Mouse (Mus musculus): Measurements from ENCODE around the gene Sox14.

The Sox14 gene

GRCm38 (mm10) chr9:99875618-99876372, at the start of gene Sox14:
Sox14 (minus strand) TSS chr9:99876170.
- no peak for DNase-seq

GRCm38 (mm10) chr9:99879311-99879710, 3.3 kb upstream of the Sox14 start:
- no peak for DNase-seq

DNA sequence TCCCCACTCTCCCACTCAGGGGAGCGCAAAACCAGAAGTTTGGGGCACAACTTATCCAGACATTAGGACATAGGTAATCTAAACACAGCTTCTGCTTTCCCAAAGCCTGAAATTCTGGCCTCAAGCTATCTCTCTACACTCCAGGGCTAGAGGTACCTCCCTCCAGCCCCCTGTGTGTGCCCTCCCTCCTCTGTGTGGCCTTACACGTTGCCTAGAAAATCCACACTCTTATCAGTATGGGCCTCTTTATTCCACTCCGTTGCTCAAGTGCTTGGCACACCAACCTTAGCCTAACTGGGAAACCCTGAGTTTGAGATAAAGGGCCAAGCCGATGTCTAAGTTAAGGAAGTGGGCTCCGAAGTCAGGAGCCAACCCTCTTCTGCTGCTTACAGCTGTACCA, 2.6 kb upstream of the Sox14 start:
- DNase-seq: no peak

DNA sequence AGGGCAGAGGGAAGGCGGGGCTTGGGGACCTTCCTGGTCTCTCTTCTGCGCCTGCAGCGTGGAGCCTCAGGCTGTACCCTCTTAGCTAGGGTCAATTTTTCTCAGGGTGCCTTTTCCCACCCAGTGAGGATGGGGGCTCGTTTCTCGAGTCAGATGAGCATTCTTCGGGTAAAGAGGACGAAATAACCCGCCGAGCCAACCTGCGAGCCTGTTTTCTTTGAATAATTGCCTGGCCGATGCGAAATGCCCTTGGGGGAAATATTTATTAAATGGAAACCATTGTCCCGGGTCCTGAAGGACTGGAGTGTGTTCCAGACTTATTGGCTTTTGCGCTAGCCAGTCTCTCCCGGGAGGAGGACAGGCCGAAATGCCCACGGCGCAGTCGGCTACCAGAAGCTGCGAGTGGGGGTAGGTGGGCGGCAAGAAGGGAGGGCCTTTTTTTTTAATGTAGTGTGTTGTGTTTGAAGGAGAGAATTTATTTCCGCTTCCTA, 1.1 kb upstream of the Sox14 start:
- no peak for DNase-seq

- no peak for DNase-seq
These were observed 544 bp upstream of the Sox14 start for GRCm38 (mm10) chr9:99876373-99877055.

DNA sequence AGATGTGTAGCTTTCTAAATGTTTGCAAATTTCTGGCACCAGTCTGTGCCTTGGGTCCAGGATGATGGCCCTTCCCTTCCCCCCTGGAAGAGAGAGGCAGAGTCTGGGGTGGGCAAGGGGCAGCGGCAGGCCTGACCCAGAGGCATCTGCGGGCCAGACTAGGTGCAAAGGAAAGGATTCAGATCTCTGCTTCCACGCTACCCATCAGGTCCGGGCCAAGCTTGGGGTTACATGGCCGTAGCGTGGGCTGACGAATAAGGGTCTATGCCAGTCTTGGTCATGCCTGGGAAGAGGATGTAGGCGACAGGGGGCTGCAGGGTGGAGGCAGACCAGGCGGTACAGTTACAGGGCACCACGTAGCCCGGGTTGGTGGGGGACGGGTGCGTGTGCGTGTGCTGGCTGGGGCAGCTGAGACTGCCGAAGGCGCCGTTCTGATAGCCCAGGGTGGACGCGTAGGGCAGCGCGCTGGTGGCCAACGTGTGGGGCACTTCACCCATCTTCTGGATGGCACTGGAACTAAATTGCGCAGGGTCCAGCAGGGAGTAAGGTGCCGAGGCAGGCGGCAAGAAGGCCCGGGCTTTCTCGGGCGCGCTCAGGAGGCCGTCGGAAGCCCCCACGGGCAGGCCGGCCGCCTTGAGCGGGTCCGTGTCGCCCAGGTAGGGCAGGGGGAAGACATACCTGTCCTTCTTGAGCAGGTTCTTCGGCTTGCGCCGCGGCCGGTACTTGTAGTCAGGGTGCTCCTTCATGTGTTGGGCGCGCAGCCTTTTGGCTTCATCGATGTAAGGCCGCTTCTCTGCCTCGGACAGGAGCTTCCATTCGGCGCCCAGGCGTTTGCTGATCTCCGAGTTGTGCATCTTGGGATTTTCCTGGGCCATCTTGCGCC, 994 bp downstream of the Sox14 start:
- no peak for DNase-seq

GRCm38 (mm10) chr9:99873721-99874120, 2.2 kb downstream of the Sox14 start:
- DNase-seq: no peak

DNA sequence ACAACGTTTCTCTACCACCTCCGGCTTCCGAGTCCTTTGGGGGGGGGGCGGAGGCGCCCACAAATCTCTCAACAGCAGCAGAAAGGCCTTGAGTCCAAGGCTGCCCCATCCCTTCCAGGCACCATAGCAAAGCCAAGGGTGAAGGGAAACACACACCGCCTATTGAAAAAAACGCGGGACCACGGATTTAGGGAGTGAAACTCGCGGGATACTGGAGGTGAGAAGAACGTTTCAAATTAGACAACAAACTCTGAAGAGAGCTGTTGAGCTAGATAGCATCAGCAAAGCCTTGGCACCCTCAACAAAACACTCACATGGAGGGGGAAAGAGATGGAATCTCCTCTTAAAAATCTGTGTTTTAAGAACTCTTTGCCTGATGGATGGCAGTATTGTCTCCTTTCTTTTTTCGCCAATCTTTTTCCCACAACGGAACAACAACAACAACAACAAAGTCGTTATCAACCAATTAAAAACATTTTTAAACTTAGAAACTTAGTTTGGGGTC, 2.8 kb downstream of the Sox14 start:
- no peak for DNase-seq

- no peak for DNase-seq
These were observed 3.5 kb downstream of the Sox14 start for GRCm38 (mm10) chr9:99872204-99873115.

GRCm38 (mm10) chr9:99871556-99872203, 4.3 kb downstream of the Sox14 start:
- no peak for DNase-seq

DNA sequence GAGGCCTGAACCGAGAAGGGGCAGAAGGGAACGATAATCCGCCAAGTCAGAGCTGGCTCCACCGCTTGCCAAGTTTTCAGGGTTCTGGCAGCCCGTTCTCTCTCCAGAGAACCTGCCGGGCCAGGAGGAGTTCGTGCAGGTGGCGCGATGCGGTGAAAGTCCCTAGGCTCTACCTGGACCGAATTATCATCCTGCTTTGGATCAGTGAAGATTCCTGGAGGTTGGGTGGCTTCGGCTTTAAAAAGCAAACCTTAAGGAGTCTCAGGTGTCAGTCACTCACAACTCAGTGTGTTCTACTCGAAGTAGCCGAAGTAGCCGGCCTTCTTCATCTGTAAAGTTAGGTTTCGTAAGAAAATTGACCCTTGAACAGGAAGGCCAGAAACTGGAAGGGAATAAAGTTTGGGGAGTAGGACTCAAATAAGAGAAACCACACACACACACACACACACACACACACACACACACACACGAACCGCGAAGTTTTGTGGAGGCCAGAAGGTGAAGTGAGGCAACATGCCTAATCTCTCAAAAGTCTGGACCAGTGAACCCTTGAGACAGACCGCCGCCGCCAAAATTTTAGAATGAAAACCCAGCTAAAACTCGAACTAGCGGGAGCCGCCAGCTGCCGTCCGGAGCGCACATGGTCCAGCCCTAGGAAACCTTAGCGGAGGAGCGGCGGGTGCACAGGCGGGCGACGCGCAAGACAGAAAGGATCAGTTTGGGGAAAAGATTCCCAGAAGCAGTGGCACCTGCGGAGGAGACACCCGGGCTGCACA, 5.0 kb downstream of the Sox14 start:
- no peak for DNase-seq

- DNase-seq: no peak
These were observed 5.8 kb downstream of the Sox14 start for GRCm38 (mm10) chr9:99869936-99870779.

- no peak for DNase-seq
These were observed 6.7 kb downstream of the Sox14 start for GRCm38 (mm10) chr9:99869275-99869674.

- DNase-seq: no peak
These were observed 7.4 kb downstream of the Sox14 start for GRCm38 (mm10) chr9:99868606-99869005.

GRCm38 (mm10) chr9:99868054-99868453, 7.9 kb downstream of the Sox14 start:
- no peak for DNase-seq

- DNase-seq: no peak
These were observed 13.0 kb downstream of the Sox14 start for GRCm38 (mm10) chr9:99862936-99863335.

DNA sequence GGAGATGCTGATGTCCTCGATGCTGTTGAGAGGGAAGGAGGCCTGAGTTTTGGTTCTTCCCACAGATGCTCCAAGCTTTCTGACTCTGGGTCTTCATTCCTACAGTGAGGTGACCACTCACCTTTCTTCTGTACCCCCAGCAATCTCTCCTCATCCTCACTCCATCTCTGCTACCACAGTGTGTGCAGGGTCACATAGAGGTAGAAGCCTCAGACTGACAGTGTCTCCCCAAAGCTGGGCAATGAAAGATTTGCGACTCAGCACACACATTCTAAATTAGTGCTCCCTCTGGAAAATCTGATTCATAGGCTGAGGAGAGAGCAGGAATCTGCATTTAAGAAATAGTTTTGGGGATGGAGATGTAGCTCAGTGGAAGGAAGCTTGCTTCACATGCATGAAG, 21.5 kb downstream of the Sox14 start:
- DNase-seq: no peak

- DNase-seq: no peak
These were observed 22.6 kb downstream of the Sox14 start for GRCm38 (mm10) chr9:99853356-99853755.

DNA sequence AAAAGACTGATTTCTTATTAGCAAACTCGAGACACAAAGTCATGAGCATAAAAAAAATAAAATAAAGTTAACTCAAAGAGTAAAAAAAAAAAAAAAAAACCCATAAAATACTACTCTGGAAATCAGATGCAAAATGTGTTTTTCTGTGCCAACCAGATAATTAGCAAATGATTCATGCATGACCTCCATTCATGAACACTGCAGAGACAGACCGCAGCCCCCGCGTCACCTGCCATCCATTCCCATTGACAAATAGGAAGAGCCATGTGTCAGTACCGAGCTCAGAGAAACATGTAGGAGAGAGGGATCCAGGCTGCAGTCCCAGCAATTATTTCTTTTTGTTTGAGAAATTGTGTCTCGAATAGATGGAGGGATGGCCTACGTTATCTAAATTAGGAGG, 25.6 kb downstream of the Sox14 start:
- no peak for DNase-seq

DNA sequence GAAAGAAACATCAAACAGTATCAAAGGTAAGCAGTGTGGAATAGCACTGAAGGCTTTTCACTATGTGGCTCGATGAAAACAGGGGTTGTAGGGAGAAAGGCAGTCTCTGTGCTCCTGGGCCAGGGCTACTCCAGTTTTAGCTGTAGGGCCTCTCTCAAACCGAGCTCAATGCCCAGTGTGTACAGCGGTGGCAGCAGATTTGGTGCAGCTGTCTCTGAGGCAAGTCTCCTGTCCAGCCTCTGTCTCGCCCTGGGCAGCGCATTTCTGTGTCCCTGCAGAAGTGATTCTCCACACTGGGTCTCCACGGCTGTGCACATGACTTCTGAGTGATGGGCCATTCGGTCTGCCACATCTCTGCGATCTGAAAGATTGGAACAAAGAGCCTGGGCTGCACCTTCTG, 27.6 kb downstream of the Sox14 start:
- DNase-seq: no peak

Measured in B cell, adult 2 months (primary cell).